Mouse (Mus musculus) limb, embryonic 14.5 days (tissue): ENCODE data around the gene Il4i1. TPM values are rescaled to one million over a fixed set of nuclear protein-coding genes. Genes with fewer than 3 reads are reported as not detected.

Experiments
- ATAC-seq: fragments of 200-750 bp; cut with Nextera tagmentation; 2 replicates; pipeline ENCODE4 v1.8.0; 2017; ENCODE audit warnings: low read depth, moderate number of reproducible peaks, moderate TSS enrichment; ENCODE audit not compliant: low FRiP score
- DNase-seq: peaks from one replicate; pipeline ENCODE4 v3.0.0-alpha.2; 2015; ENCODE audit warnings: low spot score
- H3K27ac ChIP-seq: fragments of 300-500 bp; sonication (generic); replicated peaks from 2 replicates; pipeline ENCODE4 v1.5.1; 2014; ENCODE audit warnings: low read depth, mild to moderate bottlenecking, low read length, moderate library complexity, mixed read lengths
- H3K27me3 ChIP-seq: fragments of 300-500 bp; sonication (generic); 2 replicates; pipeline ENCODE4 v1.6.1; 2014; ENCODE audit warnings: low read length, mixed read lengths; ENCODE audit not compliant: control insufficient read depth, insufficient read depth
- H3K36me3 ChIP-seq: fragments of 300-500 bp; sonication (generic); 2 replicates; pipeline ENCODE4 v1.6.1; 2014; ENCODE audit warnings: mild to moderate bottlenecking, low read length, moderate library complexity, mixed read lengths; ENCODE audit not compliant: control insufficient read depth, insufficient read depth
- H3K4me1 ChIP-seq: fragments of 300-500 bp; sonication (generic); 2 replicates; pipeline ENCODE4 v1.6.1; 2014; ENCODE audit warnings: antibody characterized with exemption, low read length, mixed read lengths; ENCODE audit not compliant: control insufficient read depth, insufficient read depth
- H3K4me2 ChIP-seq: fragments of 300-500 bp; sonication (generic); replicated peaks from 2 replicates; pipeline ENCODE4 v1.6.1; 2014; ENCODE audit warnings: low read depth, mild to moderate bottlenecking, low read length, moderate library complexity; ENCODE audit not compliant: severe bottlenecking
- H3K4me3 ChIP-seq: fragments of 300-500 bp; sonication (generic); replicated peaks from 2 replicates; pipeline ENCODE4 v1.5.1; 2014; ENCODE audit warnings: low read length
- H3K9ac ChIP-seq: fragments of 300-500 bp; sonication (generic); 2 replicates; pipeline ENCODE4 v1.6.1; 2014; ENCODE audit warnings: mild to moderate bottlenecking, low read depth, low read length, moderate library complexity; ENCODE audit not compliant: severe bottlenecking
- H3K9me3 ChIP-seq: fragments of 300-500 bp; sonication (generic); 2 replicates; pipeline ENCODE4 v1.6.1; 2016; ENCODE audit warnings: low read length; ENCODE audit not compliant: control insufficient read depth
- POLR2A ChIP-seq: fragments of 200-500 bp; IDR thresholded peaks from 2 replicates; pipeline ENCODE4 v1.8.0; 2012; ENCODE audit warnings: inconsistent platforms, mild to moderate bottlenecking, moderate library complexity, borderline replicate concordance; ENCODE audit not compliant: insufficient read depth, insufficient read length; ENCODE audit errors: extremely low read depth
- WGBS: fragments of 180-500 bp; shearing (Covaris S2); extraction: QIAGEN DNeasy Blood & Tissue Kit; methylation state at CpG from one replicate; pipeline ENCODE4 v1.1.7; 2014; 5-methylcytosine and 5-hydroxymethylcytosine counted together
- polyA plus RNA-seq, 2 experiments: library from polyadenylated mRNA; depleted of rRNA in 1 of 2; stranded (reverse) in 1 of 2; unstranded in 1 of 2; fragments of >200 nt; fragmentation: Nextera tagmentation in 1 of 2; extraction: Ambion mirVana in 1 of 2; gene quantifications; 2 replicates each; pipeline versions ENCODE4 v1.2.1 to v1.2.3; 2012 to 2014

The Il4i1 gene
- polyA plus RNA-seq, 2 experiments = 1.0 to 1.6 TPM

DNA sequence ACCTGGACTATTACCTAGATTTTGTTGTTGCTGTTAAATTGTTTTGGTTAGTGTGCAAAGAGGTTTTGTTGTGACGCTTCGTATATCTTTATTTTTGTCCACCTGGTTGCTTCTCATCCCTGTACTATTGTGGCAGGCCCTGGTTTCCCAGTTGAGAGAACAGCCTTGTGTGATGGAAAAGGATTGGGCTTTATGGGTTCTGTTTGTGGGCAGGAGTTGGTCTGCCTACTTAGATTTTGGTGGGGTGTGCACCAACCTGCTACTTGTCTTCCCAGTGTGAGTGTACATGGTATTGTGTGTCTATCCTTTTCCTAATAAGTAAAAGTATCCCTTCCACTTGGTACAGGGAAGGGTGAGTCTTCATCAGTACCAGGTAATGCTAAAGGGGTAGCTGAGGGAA lies 3.2 kb downstream of the Il4i1 start:
- Histone ChIP-seq H3K27me3 (no peaks in the 10 kb centered on the region), H3K9ac (peak overlapping the region; percentile 98; the same call in 1 of the 2 replicates), H3K4me3 (no peak overlapping the region), H3K4me1 (peaks cover 29% of the 10 kb centered on the region), H3K4me2 (peak overlapping the region; percentile 74), H3K36me3 (peaks cover 10% of the 10 kb centered on the region; the same call in 1 of the 2 replicates), H3K27ac (no peak overlapping the region), H3K9me3 (no peaks in the 10 kb centered on the region)
- whole genome bisulfite sequencing = 92% methylated on average over 2 of the region's 2 CpGs
- no peak for TF ChIP-seq POLR2A
- DNase-seq (no peak), ATAC-seq (no peak)

DNA sequence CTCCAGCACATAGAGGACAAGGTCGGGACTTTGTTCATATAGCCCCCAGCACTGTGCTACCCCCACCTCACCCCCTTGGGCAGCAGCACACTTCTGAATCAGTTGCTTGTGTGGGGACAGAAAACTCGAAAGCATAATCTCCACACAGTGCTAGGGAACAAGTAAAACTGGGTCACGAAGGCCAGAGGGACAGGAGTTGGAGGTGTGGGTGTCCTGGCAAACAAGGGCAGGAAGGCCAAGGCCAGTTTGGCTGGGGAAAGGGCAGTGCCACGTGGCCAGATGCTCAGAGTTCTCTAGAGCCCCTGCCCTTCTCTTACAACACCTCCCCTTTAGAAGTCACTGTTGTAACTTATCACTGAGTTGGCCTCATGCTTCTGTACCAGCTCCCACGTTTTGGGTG lies 3.7 kb downstream of the Il4i1 start:
- peaks cover 10% of the 10 kb centered on the region; the same call in 1 of the 2 replicates for H3K36me3 ChIP-seq
- peaks cover 29% of the 10 kb centered on the region for H3K4me1 ChIP-seq
- 63% methylated on average over 5 of the region's 5 CpGs for WGBS
- H3K27ac ChIP-seq = no peak overlapping the region
- no peak overlapping the region for H3K4me3 ChIP-seq
- 0 out of 2 replicates have a peak overlapping the region, but pooled peaks have one; percentile 5 for H3K9ac ChIP-seq
- no peaks in the 10 kb centered on the region for H3K9me3 ChIP-seq
- H3K27me3 ChIP-seq = no peaks in the 10 kb centered on the region
- ATAC-seq (no peak), DNase-seq (no peak)
- H3K4me2 ChIP-seq = no peak overlapping the region
- TF ChIP-seq POLR2A = no peak

DNA sequence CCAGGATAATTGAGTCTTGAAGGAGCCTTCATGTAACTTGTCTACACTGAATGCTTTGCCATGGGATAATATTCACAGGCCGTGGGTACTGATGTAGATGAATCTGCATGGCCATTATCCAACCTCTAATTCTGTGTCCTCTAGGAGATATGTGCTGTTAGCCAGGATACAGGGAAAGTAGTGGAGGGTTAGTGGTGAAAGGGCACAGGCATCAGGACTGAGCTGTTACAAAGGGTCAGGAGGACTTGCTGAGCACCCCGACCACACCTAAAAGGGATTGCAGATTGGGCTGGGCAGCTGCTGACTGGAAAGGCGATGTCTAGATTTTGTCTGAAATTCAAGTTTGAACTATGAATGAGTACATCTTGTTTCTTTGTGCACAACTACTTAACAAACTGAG lies 4.3 kb downstream of the Il4i1 start:
- no peak for TF ChIP-seq POLR2A
- ATAC-seq (no peak), DNase-seq (no peak)
- no peak overlapping the region for H3K27ac ChIP-seq
- H3K4me1 ChIP-seq = peaks cover 24% of the 10 kb centered on the region
- no peak overlapping the region for H3K4me3 ChIP-seq
- no peak overlapping the region for H3K4me2 ChIP-seq
- H3K36me3 ChIP-seq = peaks cover 10% of the 10 kb centered on the region
- H3K9ac ChIP-seq = 0 out of 2 replicates have a peak overlapping the region, but pooled peaks have one; percentile 2
- H3K27me3 ChIP-seq = no peaks in the 10 kb centered on the region
- WGBS = 86% methylated on average over 3 of the region's 3 CpGs
- no peaks in the 10 kb centered on the region for H3K9me3 ChIP-seq

DNA sequence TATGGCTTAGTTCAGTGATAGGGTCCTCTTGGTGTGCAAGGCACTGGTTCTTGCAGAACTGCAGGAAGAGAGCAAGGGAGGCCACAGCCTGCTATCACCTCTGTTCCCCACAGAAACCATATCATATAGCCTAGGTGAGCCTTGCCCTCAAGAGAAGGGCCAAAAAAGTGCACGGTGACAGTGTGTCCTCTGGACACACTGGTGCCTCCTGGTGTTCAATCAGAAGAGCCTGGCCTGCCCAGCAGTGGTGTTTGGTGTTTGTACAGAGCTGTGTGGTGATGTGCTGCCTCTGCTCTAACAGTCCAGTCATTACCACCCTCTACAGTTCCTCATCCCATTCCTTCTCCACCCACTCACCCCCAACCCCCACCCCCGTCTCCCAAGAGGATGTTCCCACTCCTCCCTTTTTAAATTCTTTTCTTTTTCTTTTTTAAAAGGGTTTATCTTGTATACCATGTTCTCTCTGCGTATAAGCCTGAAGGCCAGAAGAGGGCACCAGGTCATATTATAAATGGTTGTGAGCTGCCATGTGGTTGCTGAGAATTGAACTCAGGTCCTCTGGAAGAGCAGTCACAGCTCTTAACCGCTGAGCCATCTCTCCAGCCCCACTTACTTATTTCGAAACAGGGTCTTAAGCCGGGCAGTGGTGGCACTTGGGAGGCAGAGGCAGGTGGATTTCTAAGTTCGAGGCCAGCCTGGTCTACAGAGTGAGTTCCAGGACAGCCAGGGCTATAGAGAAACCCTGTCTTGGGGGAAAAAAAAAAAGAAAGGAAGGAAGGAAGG lies 5.7 kb downstream of the Il4i1 start:
- Histone ChIP-seq H3K4me1 (peaks cover 24% of the 10 kb centered on the region), H3K27ac (no peak overlapping the region), H3K27me3 (no peaks in the 10 kb centered on the region), H3K4me3 (no peak overlapping the region), H3K9ac (no peak overlapping the region), H3K36me3 (peaks cover 10% of the 10 kb centered on the region), H3K9me3 (no peaks in the 10 kb centered on the region), H3K4me2 (no peak overlapping the region)
- WGBS = 83% methylated on average over 7 of the region's 7 CpGs
- no peak for TF ChIP-seq POLR2A
- DNase-seq (no peak), ATAC-seq (no peak)

DNA sequence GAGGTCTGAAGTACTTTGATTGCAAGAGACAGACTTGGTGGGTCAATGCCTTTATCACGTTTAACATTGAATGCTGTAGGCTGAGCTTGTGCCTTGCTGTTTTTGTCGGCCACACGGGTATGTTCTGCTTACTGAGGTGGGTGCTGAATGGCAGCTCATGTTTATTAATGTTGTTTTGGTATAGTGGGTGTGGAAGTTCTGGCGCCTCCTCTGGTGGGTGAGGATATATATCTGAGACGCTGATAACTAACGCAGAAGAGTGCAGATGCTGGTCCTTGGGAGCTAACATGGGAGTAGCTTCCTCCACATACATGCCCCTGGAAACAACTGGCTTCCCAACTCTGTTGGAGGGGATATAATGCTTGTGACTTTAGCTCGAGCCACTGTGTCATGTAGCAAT lies 7.2 kb downstream of the Il4i1 start:
- peaks cover 10% of the 10 kb centered on the region for H3K4me1 ChIP-seq
- no peak overlapping the region for H3K9ac ChIP-seq

More for the DNA sequence above, 7.2 kb downstream of the Il4i1 start:
- ATAC-seq = no peak
- Histone ChIP-seq H3K27me3 (no peaks in the 10 kb centered on the region), H3K4me2 (no peak overlapping the region), H3K27ac (no peak overlapping the region), H3K36me3 (peaks cover 13% of the 10 kb centered on the region), H3K9me3 (no peaks in the 10 kb centered on the region), H3K4me3 (no peak overlapping the region)
- DNase-seq = no peak
- WGBS = 48% methylated on average over 7 of the region's 7 CpGs
- no peak for TF ChIP-seq POLR2A
